Mouse (Mus musculus) gastrocnemius, adult 8-10 months (tissue): ENCODE results near the gene Gm12216. TPM values are rescaled to one million over a fixed set of nuclear protein-coding genes. Genes with fewer than 3 reads are reported as not detected.
"Not testable (repeated sequence)": the region's sequence is repeated elsewhere in the genome, so short reads cannot be mapped to it uniquely, and the experiment has no call there.

Experiments
- DNase-seq, 2 experiments: peaks; one replicate each; pipeline ENCODE4 v3.0.0; 2022; ENCODE audit warnings: low spot score in 2 of 2
- total RNA-seq, 4 experiments: library from RNA; stranded (reverse); gene quantifications; 2 replicates each; pipeline ENCODE4 v1.2.4; 2022

Gm12216 gene
- total RNA-seq, 4 experiments from 2014 or later = 0.36 to 2.1 (median 1.3) TPM

GRCm38 (mm10) chr11:53873909-53874704 lies 15.1 kb upstream of the Gm12216 start:
- DNase-seq = not testable (repeated sequence)

DNA sequence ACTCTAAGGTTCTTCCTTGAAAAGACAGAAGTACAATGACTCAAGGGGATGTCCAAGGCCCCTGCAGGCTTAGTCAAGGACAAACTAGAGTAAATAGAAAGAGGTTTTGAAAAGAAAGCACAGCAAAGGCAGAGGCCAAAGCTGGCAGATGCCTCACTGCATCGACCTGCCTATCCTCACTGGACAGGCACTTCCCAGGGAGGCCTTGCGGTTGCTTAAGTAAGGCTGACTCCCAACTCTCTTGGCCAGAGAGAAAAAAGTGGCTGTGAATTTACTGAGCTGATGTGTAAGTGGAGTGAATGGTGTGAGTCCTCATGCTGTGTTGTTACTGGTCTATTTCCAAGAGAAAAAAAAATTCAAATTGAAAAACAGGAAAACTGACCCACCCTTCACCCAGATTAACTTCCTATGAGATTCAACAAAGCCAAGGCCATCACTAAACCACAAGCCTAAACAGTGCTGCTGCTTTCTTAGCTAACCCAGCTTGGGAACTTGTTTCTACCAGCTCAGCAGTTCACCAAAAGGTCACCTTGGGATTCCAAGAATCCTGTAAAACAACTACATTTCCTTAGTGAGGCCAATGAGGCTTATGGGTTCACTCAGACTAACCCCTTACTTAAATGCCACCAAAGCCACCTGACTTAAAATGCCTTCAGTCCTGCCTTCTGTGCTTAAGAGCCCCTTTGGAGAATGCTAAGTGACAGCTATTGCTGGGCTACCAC lies 12.9 kb upstream of the Gm12216 start:
- no peak for DNase-seq

GRCm38 (mm10) chr11:53869172-53869571 lies 10.1 kb upstream of the Gm12216 start:
- DNase-seq = no peak

GRCm38 (mm10) chr11:53868323-53868722 lies 9.3 kb upstream of the Gm12216 start:
- DNase-seq = not testable (repeated sequence)

GRCm38 (mm10) chr11:53864724-53865310 lies 5.8 kb upstream of the Gm12216 start:
- DNase-seq = not testable (repeated sequence)

DNA sequence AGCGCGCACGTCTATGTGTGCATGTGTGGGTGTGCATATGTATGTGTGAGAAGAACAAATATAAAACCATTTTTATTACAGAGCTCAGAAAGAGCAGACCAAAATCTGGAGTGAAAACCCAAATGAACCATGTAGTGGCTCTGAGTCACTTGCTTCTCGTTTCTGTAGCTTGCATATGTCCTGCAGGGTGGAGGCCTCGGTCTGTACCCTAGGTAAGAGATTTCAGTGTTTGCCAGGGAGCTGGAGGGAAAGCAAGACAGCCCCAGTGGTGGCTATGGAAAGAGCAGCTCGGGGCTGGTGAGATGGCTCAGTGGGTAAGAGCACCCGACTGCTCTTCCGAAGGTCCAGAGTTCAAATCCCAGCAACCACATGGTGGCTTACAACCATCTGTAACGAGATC lies 1.9 kb upstream of the Gm12216 start:
- DNase-seq = not testable (repeated sequence)

DNA sequence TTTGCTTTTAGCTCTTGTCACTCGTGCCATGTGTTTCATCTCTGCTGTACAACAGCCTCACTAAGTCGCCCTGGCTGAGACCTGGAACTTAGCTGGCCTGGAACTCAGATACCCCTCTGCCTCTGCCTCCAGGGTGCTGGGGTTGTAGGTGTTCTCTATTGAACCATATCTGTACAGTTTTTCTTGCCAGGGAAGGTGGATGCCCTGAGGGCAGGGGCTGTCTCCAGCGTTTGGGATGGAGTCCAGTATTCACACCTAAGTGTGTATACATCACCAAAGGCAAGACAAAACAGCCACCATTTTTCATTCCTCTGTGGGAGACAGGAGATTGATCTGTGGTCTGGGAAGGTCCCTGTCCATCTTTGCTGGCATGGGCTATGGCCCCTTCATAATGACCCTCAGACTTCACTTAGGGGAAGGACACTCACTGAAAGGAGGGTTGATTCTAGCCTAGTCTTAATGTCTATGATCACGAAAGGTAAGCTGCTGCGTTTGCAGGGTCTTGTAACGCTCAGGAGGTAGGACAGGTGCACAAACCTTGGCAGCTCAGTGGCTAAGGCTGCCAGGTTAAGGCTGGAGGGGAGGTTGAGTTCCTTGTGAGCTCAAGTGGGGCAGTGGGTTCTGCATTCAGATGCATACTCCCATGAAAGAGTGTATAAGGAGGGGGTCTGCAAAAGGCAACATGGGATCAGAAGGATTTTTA lies 847 bp downstream of the Gm12216 start:
- DNase-seq = no peak

GRCm38 (mm10) chr11:53853665-53854064 lies 5.4 kb downstream of the Gm12216 start:
- peak; percentile 23 to 36 for DNase-seq

GRCm38 (mm10) chr11:53851795-53852194 lies 7.3 kb downstream of the Gm12216 start:
- no peak for DNase-seq

DNA sequence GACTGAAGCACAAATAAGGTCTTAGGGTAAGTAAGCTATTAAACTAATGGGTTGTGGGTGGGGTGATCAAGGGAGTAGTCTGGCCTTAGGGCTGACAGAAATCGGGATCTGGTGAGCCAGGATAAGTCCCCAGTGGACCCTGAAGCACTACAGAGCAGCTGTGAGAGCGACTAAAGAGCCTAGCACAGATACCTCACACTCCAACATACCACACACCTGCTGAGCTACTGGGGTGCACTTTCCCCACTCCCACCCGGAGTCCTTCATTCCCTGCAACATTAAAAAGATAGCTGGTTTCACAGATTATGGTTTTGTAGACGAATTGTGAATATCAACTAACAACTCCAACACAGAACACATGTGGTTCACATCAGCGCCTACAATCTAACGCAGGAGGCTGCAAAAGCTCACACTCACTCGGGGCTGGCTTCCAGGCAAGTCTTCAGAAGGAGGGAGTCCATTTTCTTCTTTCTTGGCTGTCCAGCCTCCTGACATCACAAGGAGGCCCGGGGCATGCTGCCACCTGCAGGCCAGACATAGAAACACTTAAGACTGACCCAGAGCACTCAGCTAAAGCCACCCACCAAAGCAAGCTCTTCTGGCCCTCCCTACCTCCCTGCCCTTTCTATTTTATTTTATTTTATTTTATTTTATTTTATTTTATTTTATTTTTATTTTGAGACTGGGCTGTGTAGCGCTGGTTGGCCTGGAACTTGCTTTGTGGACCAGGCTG lies 9.3 kb downstream of the Gm12216 start:
- peak; percentile 67 to 81 for DNase-seq

DNA sequence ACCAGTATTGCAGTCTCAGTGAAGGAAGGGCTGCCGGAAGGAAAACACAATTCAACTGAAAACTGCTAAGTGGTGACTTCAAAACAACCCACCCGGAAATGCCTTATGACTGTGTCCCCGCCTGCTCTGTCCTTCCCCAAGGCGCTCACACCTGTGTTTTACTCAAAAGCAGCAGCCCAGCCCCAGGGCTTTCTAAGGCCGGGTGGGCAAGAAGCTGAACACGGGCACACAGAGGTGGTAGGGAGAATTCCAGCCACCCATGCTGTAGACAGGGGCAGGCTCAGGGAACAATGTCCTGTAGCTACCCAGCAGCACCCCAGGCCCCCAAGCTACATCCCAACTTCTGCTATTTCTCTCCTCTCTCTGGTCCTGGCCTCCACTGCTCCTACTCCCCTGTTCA lies 13.4 kb downstream of the Gm12216 start:
- no peak for DNase-seq

DNA sequence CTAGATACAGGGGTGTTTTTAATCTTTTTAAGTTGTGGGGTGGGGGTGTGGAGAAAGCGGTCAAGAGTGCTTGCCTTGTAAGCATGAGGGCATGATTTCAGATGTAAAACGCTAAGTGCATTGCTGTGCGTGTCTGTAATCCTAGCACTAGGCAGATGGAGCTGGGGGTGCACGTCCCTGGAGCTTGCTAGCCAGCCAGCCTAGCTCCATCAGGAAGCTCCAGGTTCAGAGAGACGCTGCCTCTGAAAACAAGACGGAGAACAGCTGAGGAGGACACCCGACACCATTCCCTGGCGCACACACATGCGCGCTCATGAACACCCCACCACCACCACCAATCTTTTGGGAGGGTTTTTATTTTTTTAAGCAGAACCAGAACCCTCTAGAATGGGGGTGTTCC lies 15.9 kb downstream of the Gm12216 start:
- no peak for DNase-seq

DNA sequence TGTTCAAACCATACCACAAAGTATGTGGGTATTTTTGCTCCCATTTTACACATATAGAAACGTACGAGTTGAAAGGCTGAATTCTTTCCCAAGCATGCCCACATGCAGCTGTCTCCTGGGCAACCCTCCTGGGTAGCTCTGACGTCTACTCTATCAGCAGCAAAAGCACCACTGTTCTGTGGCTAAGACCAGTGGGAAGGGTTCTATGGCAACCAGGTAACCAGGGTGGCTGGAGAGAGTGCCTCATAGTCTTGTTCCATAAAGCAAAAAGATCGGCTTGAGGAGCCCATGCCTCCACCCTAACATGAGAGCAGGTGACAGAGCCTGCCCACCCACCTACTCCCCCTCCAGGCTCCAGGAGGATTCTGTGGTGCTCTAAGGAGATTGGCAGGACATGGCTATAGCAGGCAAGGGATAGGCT lies 16.9 kb downstream of the Gm12216 start:
- no peak for DNase-seq

DNA sequence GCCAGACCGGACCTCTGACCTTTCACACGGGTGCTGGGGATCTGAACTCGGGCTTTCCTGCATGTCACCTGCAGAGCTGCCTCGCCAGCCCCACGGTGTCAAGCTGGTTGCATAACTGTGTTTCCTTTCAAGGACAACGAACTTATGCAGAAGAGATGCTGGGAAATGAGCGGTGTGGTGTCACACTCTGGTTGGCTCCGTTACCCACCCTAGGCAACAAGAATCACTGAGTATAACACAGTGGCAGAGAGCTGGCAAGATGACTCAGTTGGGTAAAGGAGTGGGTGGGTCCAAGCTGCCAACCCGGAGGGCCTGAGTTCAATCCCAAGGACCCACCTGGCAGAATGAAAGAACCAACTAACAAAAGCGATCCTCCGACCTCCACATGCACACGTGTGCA lies 17.5 kb downstream of the Gm12216 start:
- DNase-seq = no peak

DNA sequence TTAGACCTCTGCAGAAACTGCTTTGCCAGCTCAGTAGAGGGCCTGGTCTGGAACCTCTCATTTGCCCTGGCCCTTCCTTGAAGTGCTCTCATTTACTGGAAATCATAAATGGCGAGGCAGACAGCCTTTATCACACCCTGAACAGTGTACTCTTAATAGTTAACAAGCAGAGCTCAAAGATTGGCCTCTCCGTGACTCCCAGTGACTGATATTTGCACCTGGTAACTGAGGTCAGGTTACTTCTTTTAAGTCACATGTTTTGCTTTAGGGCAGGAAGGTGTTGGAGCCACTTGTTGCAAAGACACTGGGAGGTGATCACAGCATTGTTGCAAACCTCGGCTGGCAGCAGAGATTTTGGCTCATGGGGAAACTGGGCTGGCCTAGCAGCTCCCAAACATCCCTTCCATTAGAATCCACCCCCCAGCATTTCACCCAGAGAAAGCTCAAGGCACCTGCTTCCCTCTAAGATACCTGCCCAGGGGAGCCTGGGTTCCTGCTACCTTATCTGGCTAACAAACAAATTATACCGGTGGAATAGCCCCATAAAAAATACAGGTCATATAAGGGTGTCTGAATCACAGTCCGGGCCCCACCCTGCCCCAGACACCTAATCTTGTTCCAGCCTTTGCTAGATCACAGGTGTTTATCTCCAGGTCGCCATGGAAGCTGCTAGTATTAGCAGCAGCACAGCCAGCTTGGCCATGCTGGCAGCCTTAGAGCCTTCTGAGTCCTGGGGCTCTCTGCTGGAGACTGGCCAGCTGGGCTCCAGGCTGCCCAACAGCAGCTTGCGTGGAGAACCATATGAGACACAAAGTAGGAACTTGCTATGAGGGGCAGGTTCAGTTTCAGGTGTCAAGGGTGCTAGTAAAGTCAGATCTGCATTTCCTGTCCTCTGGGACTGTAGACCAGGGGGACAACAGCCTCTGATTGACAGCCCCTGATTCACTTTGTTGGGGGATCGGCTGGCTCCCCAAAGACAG lies 19.1 kb downstream of the Gm12216 start:
- DNase-seq = no peak

GRCm38 (mm10) chr11:53839147-53839546 lies 19.9 kb downstream of the Gm12216 start:
- no peak for DNase-seq

DNA sequence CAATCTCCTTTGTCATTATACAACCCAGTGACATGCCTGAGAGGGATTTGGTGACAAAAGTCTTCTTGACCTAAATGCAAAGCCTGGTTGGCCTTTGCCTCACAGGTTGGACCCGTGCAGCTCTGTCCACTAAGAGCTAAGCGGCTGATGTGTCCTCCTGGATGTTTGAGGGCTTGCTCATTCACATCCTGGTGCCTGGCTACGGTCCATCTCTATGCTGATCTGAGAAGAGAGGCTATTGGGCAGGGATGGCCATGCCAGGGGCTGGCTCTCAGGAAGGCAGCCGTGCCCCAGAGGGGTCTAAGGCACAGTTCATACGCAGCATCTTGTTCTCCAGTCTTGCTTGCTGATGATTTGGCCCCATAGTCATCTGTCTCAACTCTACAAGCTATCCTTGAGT lies 21.3 kb downstream of the Gm12216 start:
- DNase-seq = no peak

DNA sequence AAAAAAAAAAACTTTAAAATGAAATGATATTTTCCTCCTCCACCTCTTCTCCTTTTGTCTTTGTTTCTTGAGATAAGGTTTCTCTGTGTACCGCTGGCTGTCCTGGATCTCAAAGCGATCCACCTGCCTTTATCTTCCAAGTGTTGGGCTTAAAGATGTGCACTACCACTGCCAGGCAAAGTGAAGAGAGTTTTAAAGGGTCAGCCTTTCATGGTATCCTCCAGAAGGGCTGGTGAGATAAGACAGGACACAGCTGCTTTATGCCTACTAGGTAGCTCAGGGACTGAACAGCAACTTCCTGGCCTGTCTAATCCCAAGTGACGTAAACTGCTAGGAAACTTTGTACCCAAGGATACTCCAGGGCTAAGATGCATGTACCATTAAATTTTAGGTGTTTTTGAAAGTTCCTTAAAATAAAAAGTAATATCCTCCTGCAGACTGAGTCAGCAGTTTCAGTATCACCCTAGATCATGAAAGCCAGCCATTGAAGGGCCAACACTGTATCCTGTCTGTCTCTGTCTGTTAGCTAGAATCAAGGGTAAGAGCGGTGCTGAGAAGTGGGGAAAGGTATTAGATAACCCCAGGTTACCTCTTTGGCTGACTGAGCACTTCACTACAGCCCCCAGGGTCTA lies 23.6 kb downstream of the Gm12216 start:
- no peak for DNase-seq

- no peak for DNase-seq
These were observed 33.6 kb downstream of the Gm12216 start for GRCm38 (mm10) chr11:53825409-53825808.
